Mouse (Mus musculus) liver, embryonic 15.5 days (tissue): ENCODE data around the gene Lmx1a. TPM values are rescaled to one million over a fixed set of nuclear protein-coding genes. Genes with fewer than 3 reads are reported as not detected.

Experiments
- ATAC-seq: fragments of 200-750 bp; cut with Nextera tagmentation; 2 replicates; pipeline ENCODE4 v1.8.0; 2017; ENCODE audit warnings: moderate number of reproducible peaks, mild to moderate bottlenecking, moderate library complexity; ENCODE audit not compliant: insufficient read depth
- H3K27ac ChIP-seq: fragments of 300-500 bp; sonication (generic); replicated peaks from 2 replicates; pipeline ENCODE4 v1.5.1; 2015; ENCODE audit warnings: mild to moderate bottlenecking, inconsistent platforms
- H3K27me3 ChIP-seq: fragments of 300-500 bp; sonication (generic); 2 replicates; pipeline ENCODE4 v1.6.1; 2015; ENCODE audit warnings: mild to moderate bottlenecking, inconsistent platforms
- H3K36me3 ChIP-seq: fragments of 300-500 bp; sonication (generic); replicated peaks from 2 replicates; pipeline ENCODE4 v1.6.1; 2015; ENCODE audit warnings: moderate library complexity, mild to moderate bottlenecking, inconsistent platforms
- H3K4me1 ChIP-seq: fragments of 300-500 bp; sonication (generic); replicated peaks from 2 replicates; pipeline ENCODE4 v1.6.1; 2015; ENCODE audit warnings: inconsistent platforms
- H3K4me2 ChIP-seq: fragments of 300-500 bp; sonication (generic); 2 replicates; pipeline ENCODE4 v1.6.1; 2015; ENCODE audit warnings: moderate library complexity, mild to moderate bottlenecking, inconsistent platforms
- H3K4me3 ChIP-seq: fragments of 300-500 bp; sonication (generic); replicated peaks from 2 replicates; pipeline ENCODE4 v1.5.1; 2015; ENCODE audit warnings: mild to moderate bottlenecking, inconsistent platforms
- H3K9ac ChIP-seq: fragments of 300-500 bp; sonication (generic); 2 replicates; pipeline ENCODE4 v1.6.1; 2015; ENCODE audit warnings: moderate library complexity, mild to moderate bottlenecking, inconsistent platforms
- H3K9me3 ChIP-seq: fragments of 300-500 bp; sonication (generic); replicated peaks from 2 replicates; pipeline ENCODE4 v1.6.1; 2016; ENCODE audit warnings: inconsistent platforms
- WGBS: fragments of 180-500 bp; shearing (Covaris S2); methylation state at CpG from one replicate; pipeline ENCODE4 v1.1.7; 2015; ENCODE audit warnings: mixed read lengths; ENCODE audit not compliant: insufficient replicate concordance; 5-methylcytosine and 5-hydroxymethylcytosine counted together
- polyA plus RNA-seq: library from polyadenylated mRNA; unstranded; fragments of >200 nt; fragmentation: Nextera tagmentation; extraction: Ambion mirVana; gene quantifications from 2 replicates; pipeline ENCODE4 v1.2.1, GENCODE M21; 2015

Gene Lmx1a
- 0.07 and 0.09 TPM in 2 replicates for polyA plus RNA-seq

- H3K27ac ChIP-seq = no peak within 1 kb of the TSS
- ATAC-seq = no peak
- peaks cover 83% of the 10 kb centered on the region for H3K27me3 ChIP-seq
- peak within 1 kb of the TSS; percentile 54 for H3K4me2 ChIP-seq
- no peak within 1 kb of the TSS for H3K9ac ChIP-seq
- no peaks in the 10 kb centered on the region for H3K36me3 ChIP-seq
- 0% methylated on average over 3 of the region's 3 CpGs for WGBS
- no peaks in the 10 kb centered on the region for H3K9me3 ChIP-seq
- H3K4me1 ChIP-seq = peaks cover 4% of the 10 kb centered on the region; the same call in 1 of the 2 replicates
- peak within 1 kb of the TSS; percentile 29 for H3K4me3 ChIP-seq
Measured at GRCm38 (mm10) chr1:167689232-167689261, at the start of gene Lmx1a. TSS of gene Lmx1a (plus strand) at chr1:167689237.

DNA sequence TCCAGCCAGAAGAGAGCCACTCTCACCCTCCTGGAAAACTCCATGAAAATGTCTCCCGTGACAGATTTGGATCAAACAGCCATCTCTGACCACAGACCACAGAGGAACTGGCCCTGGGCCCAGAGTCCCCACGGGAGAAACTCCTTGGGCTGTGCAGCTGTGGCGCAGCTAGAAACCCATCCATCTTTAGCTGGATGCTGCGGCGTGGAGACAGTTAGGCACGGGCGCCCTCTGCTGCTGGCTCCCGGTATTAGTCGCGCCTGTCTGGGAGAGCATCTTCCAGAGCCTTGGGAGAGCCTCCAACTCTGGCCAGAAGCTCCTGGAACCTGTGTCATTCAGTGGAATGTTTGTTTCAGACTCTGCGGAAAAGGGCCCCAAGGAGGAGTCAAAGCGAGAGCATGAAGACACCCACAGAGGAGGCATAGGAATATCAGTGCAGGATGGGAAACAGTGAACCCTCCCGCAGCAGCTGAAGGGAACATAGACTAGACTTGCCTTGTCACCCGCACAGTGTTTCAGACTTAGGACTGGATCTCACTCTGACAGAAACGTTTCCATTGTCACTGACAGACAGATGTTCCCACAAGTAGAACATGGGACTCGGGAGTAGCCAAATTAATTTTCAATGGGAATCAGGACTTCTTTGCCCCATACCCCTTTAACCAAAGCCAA lies 44.0 kb upstream of the Lmx1a start:
- no peaks in the 10 kb centered on the region for H3K4me1 ChIP-seq
- peaks cover 17% of the 10 kb centered on the region for H3K27me3 ChIP-seq
- no peak overlapping the region for H3K4me3 ChIP-seq
- no peak overlapping the region for H3K4me2 ChIP-seq
- no peak overlapping the region for H3K27ac ChIP-seq
- no peaks in the 10 kb centered on the region for H3K36me3 ChIP-seq
- no peak for ATAC-seq
- H3K9ac ChIP-seq = no peak overlapping the region
- WGBS = 14% methylated on average over 16 of the region's 16 CpGs
- no peaks in the 10 kb centered on the region for H3K9me3 ChIP-seq

- Histone ChIP-seq H3K36me3 (no peaks in the 10 kb centered on the region), H3K9ac (no peak overlapping the region), H3K27me3 (0 out of 2 replicates have a peak, but pooled peaks cover 6% of the 10 kb centered on the region), H3K4me1 (no peaks in the 10 kb centered on the region), H3K4me2 (no peak overlapping the region), H3K9me3 (no peaks in the 10 kb centered on the region), H3K4me3 (no peak overlapping the region), H3K27ac (no peak overlapping the region)
- WGBS = 77% methylated on average over 3 of the region's 3 CpGs
- no peak for ATAC-seq
Measured at GRCm38 (mm10) chr1:167648670-167649069, 40.4 kb upstream of the Lmx1a start.

- Histone ChIP-seq H3K4me2 (no peak overlapping the region), H3K27me3 (0 out of 2 replicates have a peak, but pooled peaks cover 3% of the 10 kb centered on the region), H3K4me1 (no peaks in the 10 kb centered on the region), H3K4me3 (no peak overlapping the region), H3K36me3 (no peaks in the 10 kb centered on the region), H3K9me3 (no peaks in the 10 kb centered on the region), H3K9ac (no peak overlapping the region), H3K27ac (no peak overlapping the region)
- ATAC-seq = no peak
- WGBS = 47% methylated on average over 11 of the region's 11 CpGs
Measured at GRCm38 (mm10) chr1:167649122-167649633, 39.9 kb upstream of the Lmx1a start.

- Histone ChIP-seq H3K4me2 (no peak overlapping the region), H3K27ac (no peak overlapping the region), H3K27me3 (no peaks in the 10 kb centered on the region), H3K4me1 (no peaks in the 10 kb centered on the region), H3K4me3 (no peak overlapping the region), H3K36me3 (no peaks in the 10 kb centered on the region), H3K9ac (no peak overlapping the region), H3K9me3 (no peaks in the 10 kb centered on the region)
- ATAC-seq = no peak
- 49% methylated on average over 2 of the region's 2 CpGs for WGBS
Measured at GRCm38 (mm10) chr1:167652336-167652735, 36.7 kb upstream of the Lmx1a start.

GRCm38 (mm10) chr1:167659065-167659464 lies 30.0 kb upstream of the Lmx1a start:
- Histone ChIP-seq H3K36me3 (no peaks in the 10 kb centered on the region), H3K4me3 (no peak overlapping the region), H3K9ac (no peak overlapping the region), H3K4me1 (no peaks in the 10 kb centered on the region), H3K4me2 (no peak overlapping the region), H3K27me3 (peaks cover 34% of the 10 kb centered on the region), H3K9me3 (no peaks in the 10 kb centered on the region), H3K27ac (no peak overlapping the region)
- ATAC-seq = no peak
- whole genome bisulfite sequencing = 58% methylated on average over 3 of the region's 3 CpGs

- H3K27me3 ChIP-seq = peaks cover 34% of the 10 kb centered on the region
- no peaks in the 10 kb centered on the region for H3K36me3 ChIP-seq
- no peaks in the 10 kb centered on the region for H3K4me1 ChIP-seq
- 2% methylated on average over 21 of the region's 21 CpGs for WGBS
- no peak overlapping the region for H3K27ac ChIP-seq
- ATAC-seq = no peak
- H3K4me2 ChIP-seq = no peak overlapping the region
- no peak overlapping the region for H3K9ac ChIP-seq
- no peaks in the 10 kb centered on the region for H3K9me3 ChIP-seq
- H3K4me3 ChIP-seq = no peak overlapping the region
Measured at GRCm38 (mm10) chr1:167660521-167661101, 28.4 kb upstream of the Lmx1a start.

GRCm38 (mm10) chr1:167661123-167661522 lies 27.9 kb upstream of the Lmx1a start:
- no peak overlapping the region for H3K4me3 ChIP-seq
- WGBS = 2% methylated on average over 19 of the region's 19 CpGs
- H3K9me3 ChIP-seq = no peaks in the 10 kb centered on the region
- H3K36me3 ChIP-seq = no peaks in the 10 kb centered on the region
- no peak overlapping the region for H3K4me2 ChIP-seq
- H3K27me3 ChIP-seq = peaks cover 34% of the 10 kb centered on the region
- no peak overlapping the region for H3K27ac ChIP-seq
- no peak for ATAC-seq
- H3K9ac ChIP-seq = no peak overlapping the region
- H3K4me1 ChIP-seq = no peaks in the 10 kb centered on the region

GRCm38 (mm10) chr1:167663136-167663535 lies 25.9 kb upstream of the Lmx1a start:
- H3K4me1 ChIP-seq = no peaks in the 10 kb centered on the region
- no peak overlapping the region for H3K4me2 ChIP-seq
- 55% methylated on average over 5 of the region's 5 CpGs for WGBS
- H3K9me3 ChIP-seq = no peaks in the 10 kb centered on the region
- no peak for ATAC-seq
- no peak overlapping the region for H3K27ac ChIP-seq
- H3K27me3 ChIP-seq = peaks cover 34% of the 10 kb centered on the region
- H3K4me3 ChIP-seq = no peak overlapping the region
- H3K9ac ChIP-seq = no peak overlapping the region
- no peaks in the 10 kb centered on the region for H3K36me3 ChIP-seq

DNA sequence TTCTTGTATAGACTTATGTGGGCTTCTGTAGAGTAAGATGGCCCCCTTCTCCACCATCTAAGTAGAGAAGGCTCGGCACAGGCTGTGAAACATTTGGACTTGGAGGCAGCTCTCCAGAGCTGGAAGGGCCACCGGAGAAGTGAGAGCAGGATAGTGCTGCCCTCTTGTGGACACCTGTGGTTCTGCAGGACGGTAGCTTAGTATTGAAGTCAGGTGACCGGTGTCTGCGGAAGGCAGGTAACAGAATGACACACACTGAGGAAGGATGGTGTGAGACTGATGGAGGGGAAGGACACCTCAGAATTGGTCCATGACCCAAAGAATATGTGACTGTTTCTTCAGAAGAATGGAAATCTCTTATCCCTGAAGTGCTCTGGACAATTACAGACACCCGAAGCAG lies 19.2 kb upstream of the Lmx1a start:
- Histone ChIP-seq H3K4me3 (no peak overlapping the region), H3K9me3 (no peaks in the 10 kb centered on the region), H3K4me1 (no peaks in the 10 kb centered on the region), H3K27ac (no peak overlapping the region), H3K9ac (no peak overlapping the region), H3K27me3 (peaks cover 25% of the 10 kb centered on the region), H3K36me3 (no peaks in the 10 kb centered on the region), H3K4me2 (no peak overlapping the region)
- ATAC-seq = no peak
- 31% methylated on average over 6 of the region's 6 CpGs for WGBS

- peaks cover 25% of the 10 kb centered on the region for H3K27me3 ChIP-seq
- no peak overlapping the region for H3K4me2 ChIP-seq
- H3K4me1 ChIP-seq = no peaks in the 10 kb centered on the region
- no peak overlapping the region for H3K4me3 ChIP-seq
- ATAC-seq = no peak
- H3K27ac ChIP-seq = no peak overlapping the region
- no peaks in the 10 kb centered on the region for H3K9me3 ChIP-seq
- 18% methylated on average over 17 of the region's 17 CpGs for WGBS
- no peaks in the 10 kb centered on the region for H3K36me3 ChIP-seq
- no peak overlapping the region for H3K9ac ChIP-seq
Measured at GRCm38 (mm10) chr1:167672433-167672987, 16.5 kb upstream of the Lmx1a start.

- Histone ChIP-seq H3K4me1 (no peaks in the 10 kb centered on the region), H3K36me3 (no peaks in the 10 kb centered on the region), H3K4me2 (no peak overlapping the region), H3K27ac (no peak overlapping the region), H3K9me3 (no peaks in the 10 kb centered on the region), H3K9ac (no peak overlapping the region), H3K4me3 (no peak overlapping the region), H3K27me3 (peaks cover 3% of the 10 kb centered on the region)
- no peak for ATAC-seq
- 77% methylated on average over 6 of the region's 6 CpGs for WGBS
Measured at GRCm38 (mm10) chr1:167679061-167679460, 10.0 kb upstream of the Lmx1a start.
